Mouse (Mus musculus): ENCODE measurements around the gene Gm2310.
"Not testable (repeated sequence)": the region's sequence is repeated elsewhere in the genome, so short reads cannot be mapped to it uniquely, and the experiment has no call there.

The Gm2310 gene

DNA sequence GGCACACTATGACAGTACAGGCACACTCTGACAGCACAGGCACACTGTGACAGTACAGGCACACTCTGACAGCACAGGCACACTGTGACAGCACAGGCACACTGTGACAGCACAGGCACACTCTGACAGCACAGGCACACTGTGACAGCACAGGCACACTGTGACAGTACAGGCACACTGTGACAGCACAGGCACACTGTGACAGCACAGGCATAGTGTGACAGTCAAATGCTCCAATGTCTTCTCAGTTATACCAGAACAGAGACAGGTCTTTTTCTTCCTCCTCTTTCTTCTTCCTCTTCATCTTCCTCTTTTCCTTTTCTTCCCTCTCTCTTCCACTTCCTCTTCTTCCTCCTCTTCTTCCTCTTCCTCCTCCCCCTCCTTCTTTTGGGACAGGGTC, at the start of gene Gm2310:
TSS of gene Gm2310 (minus strand) at position 101 of the 400 bp plus-strand sequence.
- TF ChIP-seq GATA4 (IDR thresholded peaks at IDR 0.05; ENCODE audit: insufficient replicate concordance, low read length): not testable (repeated sequence)

DNA sequence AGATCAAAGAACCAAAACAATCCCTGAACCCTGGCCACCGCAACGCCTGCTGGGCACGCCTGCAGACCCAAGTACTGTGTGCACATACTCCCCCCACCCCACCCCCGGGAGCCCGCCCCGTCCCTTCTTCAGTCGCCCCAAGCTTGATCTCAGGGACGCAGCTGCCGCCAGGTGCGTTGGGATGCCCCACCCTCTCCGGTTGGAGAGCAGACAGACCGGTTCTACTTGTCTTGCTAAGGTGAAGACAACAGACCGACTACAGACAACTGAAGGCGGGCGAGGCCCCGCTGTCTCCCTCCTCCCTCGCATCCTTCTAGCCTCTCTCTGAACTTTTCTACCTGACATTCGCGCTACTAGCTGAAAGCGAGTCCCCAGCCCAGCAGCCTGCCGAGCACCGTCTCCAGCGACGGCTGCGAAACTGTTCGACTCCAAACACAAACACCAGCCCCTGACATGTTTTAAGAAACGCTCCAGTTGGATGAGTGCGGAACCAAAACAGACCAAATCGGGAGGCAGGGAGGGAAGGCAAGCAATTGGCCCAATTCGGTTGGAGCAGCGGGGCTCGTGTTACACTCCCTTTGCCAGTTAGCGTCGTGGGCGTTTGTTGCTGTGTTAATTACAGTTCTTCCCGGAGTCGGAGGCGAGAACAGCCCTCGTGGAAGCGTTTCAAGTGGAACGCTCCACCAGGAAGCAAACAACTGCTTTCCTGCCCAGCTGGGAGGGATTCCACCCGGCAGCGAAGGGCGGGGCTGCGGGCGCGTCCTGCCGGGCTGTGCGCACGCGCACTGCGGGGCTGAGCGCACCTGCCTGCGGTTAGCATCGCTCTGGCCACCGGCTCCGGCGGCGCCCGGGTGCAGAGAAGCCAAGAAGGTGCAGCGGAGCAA, 49.1 kb upstream of the Gm2310 start:
- TF ChIP-seq GATA4 (IDR thresholded peaks at IDR 0.05; ENCODE audit: insufficient replicate concordance, low read length): no peak

DNA sequence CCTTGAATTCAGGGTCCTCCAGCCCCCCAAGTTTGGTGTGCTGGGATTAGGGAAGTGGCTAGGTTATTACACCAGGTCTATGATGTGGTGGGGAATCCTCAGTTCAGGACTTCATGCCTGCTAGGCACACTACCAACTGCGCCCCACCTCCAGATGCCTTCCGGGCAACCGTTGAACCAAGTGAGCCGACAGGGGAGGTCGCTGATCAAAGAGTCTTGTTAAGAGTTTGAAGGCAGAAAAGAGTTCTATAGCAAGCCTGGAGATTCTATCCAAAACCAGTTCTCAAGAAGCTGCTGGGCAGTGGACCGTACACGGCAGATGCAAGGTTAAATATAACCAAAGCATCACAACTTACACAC, 48.5 kb upstream of the Gm2310 start:
- no peak for TF ChIP-seq GATA4 (IDR thresholded peaks at IDR 0.05; ENCODE audit: insufficient replicate concordance, low read length)

DNA sequence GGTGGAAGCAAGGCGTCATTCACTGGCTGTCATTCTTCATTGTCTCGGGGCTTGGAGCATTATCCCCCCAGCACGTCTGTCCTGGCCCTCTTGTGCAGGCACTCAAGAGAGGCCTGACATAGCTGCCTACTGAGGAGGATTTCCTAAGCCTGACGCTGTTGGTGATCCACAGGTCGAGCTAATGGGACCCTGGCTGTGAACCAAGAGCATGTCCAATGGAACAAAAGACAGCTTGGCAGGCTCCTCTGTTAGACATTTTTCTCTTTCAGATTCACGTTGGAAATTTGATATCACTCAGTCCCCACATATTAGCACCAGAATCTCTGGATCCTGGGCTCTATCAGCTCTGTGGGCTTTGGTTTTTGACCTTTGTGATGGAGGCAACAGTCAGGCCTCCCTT, 45.7 kb upstream of the Gm2310 start:
- TF ChIP-seq GATA4 (IDR thresholded peaks at IDR 0.05; ENCODE audit: insufficient replicate concordance, low read length): no peak

DNA sequence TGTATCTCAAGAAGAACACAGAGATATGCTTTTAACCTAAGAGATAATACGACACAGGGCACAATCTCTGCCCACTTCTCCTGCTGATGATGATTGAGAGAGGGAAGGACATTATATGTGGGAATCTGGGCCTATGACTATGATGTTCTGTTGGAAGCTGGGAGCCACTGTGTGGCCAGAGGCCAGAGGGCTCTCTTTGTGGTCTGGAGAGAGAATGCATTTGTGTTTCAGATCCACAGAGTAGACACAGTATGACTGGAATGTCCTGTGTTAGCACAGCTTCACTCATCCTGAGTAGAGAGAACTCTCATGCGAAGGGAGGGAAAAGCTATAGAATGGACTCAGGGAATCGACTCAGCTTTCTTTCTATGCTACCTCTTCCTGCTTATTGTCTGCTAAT, 44.6 kb upstream of the Gm2310 start:
- no peak for TF ChIP-seq GATA4 (IDR thresholded peaks at IDR 0.05; ENCODE audit: insufficient replicate concordance, low read length)

DNA sequence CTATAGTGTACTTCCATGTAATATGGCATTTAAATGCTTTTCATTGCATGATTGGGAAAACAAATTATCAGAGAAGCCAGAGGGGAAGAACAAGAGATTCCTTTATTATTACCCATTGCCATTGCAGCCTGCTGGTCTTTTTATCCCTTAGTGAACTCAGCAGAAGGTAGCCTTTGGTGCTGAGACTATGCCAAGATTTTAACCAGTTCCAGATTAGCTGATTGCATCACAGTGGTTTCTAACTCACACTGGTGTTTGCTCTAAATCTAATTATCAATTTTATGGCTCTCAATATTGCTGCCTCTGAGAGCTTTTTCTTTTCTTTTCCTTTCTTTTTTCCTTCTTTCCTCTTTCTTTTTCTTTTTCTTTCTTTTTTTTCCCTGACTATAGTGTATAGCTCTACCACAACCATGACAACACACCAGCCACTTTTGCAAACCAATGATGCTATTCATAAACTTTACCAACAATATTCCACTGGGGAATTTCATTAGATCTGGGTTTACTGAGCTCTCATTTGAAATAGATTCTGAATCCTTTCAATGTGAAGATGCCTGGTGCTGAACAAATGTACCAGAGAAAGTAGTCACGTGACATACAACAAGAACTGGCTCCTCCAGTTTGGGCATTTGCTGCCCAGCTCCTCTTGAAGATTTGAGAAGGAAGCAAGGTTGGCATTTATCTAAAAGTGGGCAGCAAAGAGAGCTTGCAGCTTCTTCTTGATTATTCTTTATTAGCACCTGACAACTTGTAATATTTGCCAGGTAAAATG, 43.9 kb upstream of the Gm2310 start:
- no peak for TF ChIP-seq GATA4 (IDR thresholded peaks at IDR 0.05; ENCODE audit: insufficient replicate concordance, low read length)

DNA sequence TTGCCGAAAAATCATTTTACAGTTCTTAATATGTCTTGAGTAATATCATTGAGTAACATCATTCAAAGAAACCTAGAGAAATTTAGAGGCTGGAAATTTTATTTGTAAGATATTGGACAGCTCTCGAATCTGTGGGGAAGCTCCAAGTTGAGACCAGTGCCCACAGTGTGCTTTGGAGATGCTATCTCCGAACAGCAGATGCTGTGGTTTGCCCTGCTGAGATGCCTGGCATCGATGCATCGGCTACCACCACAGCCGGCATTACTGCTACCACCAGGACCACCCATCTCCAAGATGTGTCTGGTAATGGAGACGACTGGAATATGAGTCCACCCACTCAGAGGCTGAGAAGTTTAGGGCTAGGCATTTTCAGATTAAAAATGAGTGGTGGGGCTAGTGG, 43.0 kb upstream of the Gm2310 start:
- TF ChIP-seq GATA4 (IDR thresholded peaks at IDR 0.05; ENCODE audit: insufficient replicate concordance, low read length): no peak

DNA sequence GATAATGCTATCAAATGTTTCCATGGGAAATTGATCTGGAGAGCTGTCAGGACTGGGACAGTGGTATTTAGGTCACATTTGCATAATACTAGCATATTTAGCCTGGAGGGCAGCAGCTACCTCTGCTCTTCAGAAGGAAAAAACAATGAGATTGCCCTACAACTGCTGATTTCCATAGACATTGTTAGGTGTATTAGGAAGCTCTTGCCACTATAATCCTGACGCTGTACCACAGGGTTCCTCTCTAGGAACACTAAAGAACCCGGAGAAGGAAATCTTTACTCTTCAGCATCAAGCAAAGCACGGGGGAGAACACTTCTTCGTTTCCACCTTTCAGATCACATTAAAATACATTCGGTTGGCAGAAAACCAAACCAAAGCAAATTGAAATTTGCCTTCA, 11.4 kb upstream of the Gm2310 start:
- no peak for TF ChIP-seq GATA4 (IDR thresholded peaks at IDR 0.05; ENCODE audit: insufficient replicate concordance, low read length)

DNA sequence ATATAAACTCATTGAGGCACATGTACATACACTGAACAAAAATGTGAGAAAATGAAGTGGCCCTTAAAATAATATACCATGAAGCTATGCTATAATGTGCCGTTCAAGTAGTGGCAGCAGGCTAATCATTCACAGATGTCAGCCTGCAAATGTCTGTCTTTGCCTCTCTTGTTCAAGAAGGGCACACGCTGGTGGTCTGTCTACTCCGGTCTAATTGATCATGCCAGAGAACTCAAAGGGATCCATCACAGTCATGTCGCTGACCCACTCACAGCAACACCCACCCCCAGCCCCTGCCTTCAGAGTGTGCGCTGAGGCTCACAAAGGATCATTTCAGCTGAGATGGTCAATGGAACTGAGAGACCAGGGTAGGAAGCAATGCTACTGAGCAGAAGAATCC, 6.8 kb downstream of the Gm2310 start:
- no peak for TF ChIP-seq GATA4 (IDR thresholded peaks at IDR 0.05; ENCODE audit: insufficient replicate concordance, low read length)

DNA sequence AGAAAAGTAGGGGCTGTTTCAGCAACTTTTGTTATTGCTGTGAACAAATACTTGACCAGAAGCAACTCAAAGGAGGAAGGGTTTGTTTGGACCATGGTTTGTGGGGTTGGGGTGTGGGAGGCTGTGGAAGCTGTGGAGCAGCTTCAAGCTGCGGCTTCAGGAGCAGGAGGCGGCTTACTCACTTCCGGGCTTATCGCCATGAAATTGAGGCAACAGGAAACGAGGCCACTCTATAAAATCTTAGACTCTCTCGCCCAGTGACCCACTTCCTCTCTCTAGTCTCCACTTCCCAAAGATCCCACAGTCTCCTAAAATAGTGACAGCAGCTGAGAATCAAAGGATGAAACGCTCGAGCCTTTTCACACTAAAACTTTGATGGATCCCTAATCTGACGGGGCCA, 7.9 kb downstream of the Gm2310 start:
- TF ChIP-seq GATA4 (IDR thresholded peaks at IDR 0.05; ENCODE audit: insufficient replicate concordance, low read length): peak; percentile 47; the same call in 1 of the 2 replicates

GRCm38 (mm10) chr15:8502431-8502830, 17.3 kb downstream of the Gm2310 start:
- TF ChIP-seq GATA4 (IDR thresholded peaks at IDR 0.05; ENCODE audit: insufficient replicate concordance, low read length): no peak

- TF ChIP-seq GATA4 (IDR thresholded peaks at IDR 0.05; ENCODE audit: insufficient replicate concordance, low read length): no peak
Observed at GRCm38 (mm10) chr15:8485261-8485660, 34.5 kb downstream of the Gm2310 start.

DNA sequence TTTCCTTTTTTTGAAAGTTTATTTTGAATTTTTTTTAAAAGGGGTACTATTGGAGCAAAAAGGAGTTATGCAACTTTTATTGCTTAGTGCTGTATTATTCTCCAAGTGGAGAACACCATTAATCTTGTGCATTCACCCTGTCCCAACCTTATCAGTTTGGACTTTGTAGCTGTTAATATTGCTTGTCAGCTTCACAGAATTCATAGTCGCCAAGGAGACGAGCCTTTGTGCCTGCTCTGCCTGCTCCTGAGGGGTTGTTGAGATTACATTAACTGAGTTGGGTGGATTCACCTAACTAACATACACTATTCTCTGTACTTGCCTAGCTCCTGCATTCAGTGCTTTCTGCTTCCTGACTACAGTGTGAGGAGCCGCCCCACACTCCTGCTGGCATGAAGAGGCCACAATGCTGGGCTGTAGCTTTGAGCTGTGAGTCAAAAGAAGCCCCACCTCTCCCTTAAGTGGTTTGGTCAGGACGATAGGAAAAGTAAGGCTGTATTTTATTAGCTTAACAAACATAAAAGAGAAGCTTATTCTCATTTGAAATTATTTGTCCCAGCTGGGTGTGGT, 50.7 kb downstream of the Gm2310 start:
- no peak for TF ChIP-seq GATA4 (IDR thresholded peaks at IDR 0.05; ENCODE audit: insufficient replicate concordance, low read length)
